Mouse (Mus musculus): ENCODE results near the gene Copz2.

- no peak for TF ChIP-seq POLR2A (IDR thresholded peaks at IDR 0.05; ENCODE audit: borderline replicate concordance, extremely low read depth, low read depth, low read length)
- no peak for TF ChIP-seq CTCF (IDR thresholded peaks at IDR 0.05; ENCODE audit: insufficient read depth, low read length)
These were observed 40.0 kb upstream of the Copz2 start for GRCm38 (mm10) chr11:96809562-96810235.
